Mouse (Mus musculus): ENCODE measurements around the gene Lrch4. TPM values are rescaled to one million over a fixed set of nuclear protein-coding genes. Genes with fewer than 3 reads are reported as not detected.

The Lrch4 gene
- polyA plus RNA-seq, 1 experiment, result 131 TPM

- Histone ChIP-seq H3K4me1 (ENCODE audit: control insufficient read depth, insufficient read depth, low read length) (peaks cover 7% of the 10 kb centered on the region), H3K4me3 (ENCODE audit: control insufficient read depth, low read depth, low read length) (no peak overlapping the region), H3K36me3 (ENCODE audit: control insufficient read depth, insufficient read depth, low read length) (no peaks in the 10 kb centered on the region), H3K27me3 (ENCODE audit: control insufficient read depth, insufficient read depth, low read length) (no peaks in the 10 kb centered on the region), H3K27ac (ENCODE audit: control insufficient read depth, insufficient read depth, low read depth, low read length) (no peak overlapping the region)
- no peak for TF ChIP-seq POLR2A (IDR thresholded peaks at IDR 0.05; ENCODE audit: control insufficient read depth, low read depth, low read length)
- TF ChIP-seq CTCF (IDR thresholded peaks at IDR 0.05; ENCODE audit: control insufficient read depth, insufficient read depth, insufficient replicate concordance, low read depth, low read length), result peak; percentile 66; the same call in 1 of the 2 replicates
Measured at GRCm38 (mm10) chr5:137652474-137652873, 23.6 kb downstream of the Lrch4 start.

- no peak overlapping the region for H3K4me3 ChIP-seq (ENCODE audit: control insufficient read depth, low read depth, low read length)
- H3K4me1 ChIP-seq (ENCODE audit: control insufficient read depth, insufficient read depth, low read length), result peaks cover 7% of the 10 kb centered on the region
- no peaks in the 10 kb centered on the region for H3K36me3 ChIP-seq (ENCODE audit: control insufficient read depth, insufficient read depth, low read length)
- no peak for TF ChIP-seq POLR2A (IDR thresholded peaks at IDR 0.05; ENCODE audit: control insufficient read depth, low read depth, low read length)
- no peak for TF ChIP-seq CTCF (IDR thresholded peaks at IDR 0.05; ENCODE audit: control insufficient read depth, insufficient read depth, insufficient replicate concordance, low read depth, low read length)
- H3K27ac ChIP-seq (ENCODE audit: control insufficient read depth, insufficient read depth, low read depth, low read length), result no peak overlapping the region
- no peaks in the 10 kb centered on the region for H3K27me3 ChIP-seq (ENCODE audit: control insufficient read depth, insufficient read depth, low read length)
Measured at GRCm38 (mm10) chr5:137653366-137653765, 24.4 kb downstream of the Lrch4 start.

GRCm38 (mm10) chr5:137654746-137655145 is 25.8 kb downstream of the Lrch4 start:
- Histone ChIP-seq H3K36me3 (ENCODE audit: control insufficient read depth, insufficient read depth, low read length) (no peaks in the 10 kb centered on the region), H3K4me3 (ENCODE audit: control insufficient read depth, low read depth, low read length) (no peak overlapping the region), H3K27me3 (ENCODE audit: control insufficient read depth, insufficient read depth, low read length) (no peaks in the 10 kb centered on the region), H3K4me1 (ENCODE audit: control insufficient read depth, insufficient read depth, low read length) (peaks cover 5% of the 10 kb centered on the region), H3K27ac (ENCODE audit: control insufficient read depth, insufficient read depth, low read depth, low read length) (no peak overlapping the region)
- TF ChIP-seq POLR2A (IDR thresholded peaks at IDR 0.05; ENCODE audit: control insufficient read depth, low read depth, low read length) (no peak), CTCF (IDR thresholded peaks at IDR 0.05; ENCODE audit: control insufficient read depth, insufficient read depth, insufficient replicate concordance, low read depth, low read length) (no peak)

DNA sequence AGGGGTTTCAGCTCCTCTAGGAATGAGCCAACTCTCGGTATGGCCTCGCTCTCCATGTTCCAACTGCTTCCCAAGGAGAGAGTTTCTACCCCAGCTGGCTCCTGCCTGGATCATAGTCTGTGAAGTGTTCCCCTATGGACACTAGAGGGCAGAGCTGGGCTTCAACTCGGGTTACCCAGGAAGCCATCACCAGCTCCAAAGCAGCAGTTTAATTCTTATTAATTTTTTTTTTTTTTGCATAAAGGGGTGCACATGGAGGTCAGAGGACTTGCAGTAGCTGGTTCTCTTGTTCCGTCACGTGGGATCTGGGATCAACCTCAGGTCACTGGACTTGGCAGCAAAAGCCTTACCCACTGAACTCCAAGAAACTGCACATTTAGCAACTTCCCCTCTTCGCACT is 28.1 kb downstream of the Lrch4 start:
- Histone ChIP-seq H3K4me3 (ENCODE audit: control insufficient read depth, low read depth, low read length) (no peak overlapping the region), H3K27me3 (ENCODE audit: control insufficient read depth, insufficient read depth, low read length) (no peaks in the 10 kb centered on the region), H3K4me1 (ENCODE audit: control insufficient read depth, insufficient read depth, low read length) (peaks cover 7% of the 10 kb centered on the region; the same call in 1 of the 2 replicates), H3K27ac (ENCODE audit: control insufficient read depth, insufficient read depth, low read depth, low read length) (no peak overlapping the region), H3K36me3 (ENCODE audit: control insufficient read depth, insufficient read depth, low read length) (no peaks in the 10 kb centered on the region)
- TF ChIP-seq CTCF (IDR thresholded peaks at IDR 0.05; ENCODE audit: control insufficient read depth, insufficient read depth, insufficient replicate concordance, low read depth, low read length) (peak; percentile 44; the same call in 1 of the 2 replicates), POLR2A (IDR thresholded peaks at IDR 0.05; ENCODE audit: control insufficient read depth, low read depth, low read length) (no peak)

- Histone ChIP-seq H3K36me3 (ENCODE audit: control insufficient read depth, insufficient read depth, low read length) (no peaks in the 10 kb centered on the region), H3K27me3 (ENCODE audit: control insufficient read depth, insufficient read depth, low read length) (no peaks in the 10 kb centered on the region), H3K4me3 (ENCODE audit: control insufficient read depth, low read depth, low read length) (no peak overlapping the region), H3K27ac (ENCODE audit: control insufficient read depth, insufficient read depth, low read depth, low read length) (peak overlapping the region; percentile 29; the same call in 1 of the 2 replicates), H3K4me1 (ENCODE audit: control insufficient read depth, insufficient read depth, low read length) (peaks cover 7% of the 10 kb centered on the region; the same call in 1 of the 2 replicates)
- TF ChIP-seq CTCF (IDR thresholded peaks at IDR 0.05; ENCODE audit: control insufficient read depth, insufficient read depth, insufficient replicate concordance, low read depth, low read length) (no peak), POLR2A (IDR thresholded peaks at IDR 0.05; ENCODE audit: control insufficient read depth, low read depth, low read length) (no peak)
Measured at GRCm38 (mm10) chr5:137660064-137660688, 31.3 kb downstream of the Lrch4 start.

- H3K36me3 ChIP-seq (ENCODE audit: control insufficient read depth, insufficient read depth, low read length), result no peaks in the 10 kb centered on the region
Measured at GRCm38 (mm10) chr5:137663057-137663456, 34.1 kb downstream of the Lrch4 start.

GRCm38 (mm10) chr5:137668971-137669370 is 40.0 kb downstream of the Lrch4 start:
- no peaks in the 10 kb centered on the region for H3K27me3 ChIP-seq (ENCODE audit: control insufficient read depth, insufficient read depth, low read length)
- no peaks in the 10 kb centered on the region for H3K36me3 ChIP-seq (ENCODE audit: control insufficient read depth, insufficient read depth, low read length)
- H3K4me3 ChIP-seq (ENCODE audit: control insufficient read depth, low read depth, low read length), result no peak overlapping the region
- H3K27ac ChIP-seq (ENCODE audit: control insufficient read depth, insufficient read depth, low read depth, low read length), result no peak overlapping the region
- TF ChIP-seq CTCF (IDR thresholded peaks at IDR 0.05; ENCODE audit: control insufficient read depth, insufficient read depth, insufficient replicate concordance, low read depth, low read length), result no peak
- TF ChIP-seq POLR2A (IDR thresholded peaks at IDR 0.05; ENCODE audit: control insufficient read depth, low read depth, low read length), result no peak
- H3K4me1 ChIP-seq (ENCODE audit: control insufficient read depth, insufficient read depth, low read length), result peaks cover 10% of the 10 kb centered on the region

More at GRCm38 (mm10) chr5:137663057-137663456, 34.1 kb downstream of the Lrch4 start:
- Histone ChIP-seq H3K27me3 (ENCODE audit: control insufficient read depth, insufficient read depth, low read length) (no peaks in the 10 kb centered on the region), H3K4me3 (ENCODE audit: control insufficient read depth, low read depth, low read length) (no peak overlapping the region), H3K27ac (ENCODE audit: control insufficient read depth, insufficient read depth, low read depth, low read length) (no peak overlapping the region), H3K4me1 (ENCODE audit: control insufficient read depth, insufficient read depth, low read length) (peaks cover 7% of the 10 kb centered on the region; the same call in 1 of the 2 replicates)
- TF ChIP-seq CTCF (IDR thresholded peaks at IDR 0.05; ENCODE audit: control insufficient read depth, insufficient read depth, insufficient replicate concordance, low read depth, low read length) (no peak), POLR2A (IDR thresholded peaks at IDR 0.05; ENCODE audit: control insufficient read depth, low read depth, low read length) (no peak)

Measured in testis, adult 2 months (tissue).